Mouse (Mus musculus): Measurements from ENCODE around the gene Tyw3.

The Tyw3 gene

DNA sequence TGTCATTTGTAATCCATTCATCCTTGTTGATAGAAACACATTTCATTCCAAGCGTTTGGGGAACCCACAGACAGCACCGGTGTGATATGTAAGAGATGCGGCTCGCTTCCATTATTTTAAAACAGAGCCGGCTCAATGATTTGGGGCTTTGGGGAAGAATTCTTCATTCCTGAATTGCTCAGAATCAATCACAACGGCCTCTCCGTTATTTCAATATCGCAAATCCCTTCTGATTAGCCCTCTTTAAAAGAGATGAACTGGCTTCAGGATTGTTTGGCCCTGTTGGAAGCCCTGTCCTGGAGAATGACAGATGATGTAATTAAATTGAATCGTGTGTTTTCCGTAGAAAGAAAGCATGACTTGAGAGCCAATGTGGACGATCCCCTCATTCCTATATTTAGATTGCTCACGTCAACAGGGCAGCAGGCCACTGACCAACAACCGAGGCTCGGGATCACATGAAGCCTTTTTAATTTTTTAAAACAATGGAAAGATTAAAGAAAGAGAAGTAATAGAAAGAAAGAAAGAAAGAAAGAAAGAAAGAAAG is 26.8 kb downstream of the Tyw3 start:
- DNase-seq (ENCODE audit: extremely low read depth, insufficient read length, low spot score): no peak

DNA sequence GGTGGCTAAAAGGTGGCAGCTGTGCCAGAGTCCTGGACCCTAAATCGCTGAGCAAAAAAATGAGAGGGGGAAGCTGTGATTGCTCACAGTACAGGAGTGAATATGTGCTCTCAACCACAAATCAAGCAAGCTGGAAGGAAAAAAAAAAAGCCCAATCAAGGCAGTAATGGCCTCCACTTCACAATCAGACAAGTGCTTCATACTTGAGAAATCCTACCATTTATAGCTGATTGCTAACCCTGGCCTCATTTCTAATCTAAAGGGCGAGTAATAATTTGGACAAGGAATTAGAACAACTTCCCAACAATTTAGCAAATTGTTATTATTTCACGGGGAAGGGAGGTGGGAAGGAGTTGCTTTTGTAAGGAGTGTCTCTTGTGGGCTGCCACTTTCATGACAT is 31.5 kb downstream of the Tyw3 start:
- no peak for DNase-seq (ENCODE audit: extremely low read depth, insufficient read length, low spot score)

DNA sequence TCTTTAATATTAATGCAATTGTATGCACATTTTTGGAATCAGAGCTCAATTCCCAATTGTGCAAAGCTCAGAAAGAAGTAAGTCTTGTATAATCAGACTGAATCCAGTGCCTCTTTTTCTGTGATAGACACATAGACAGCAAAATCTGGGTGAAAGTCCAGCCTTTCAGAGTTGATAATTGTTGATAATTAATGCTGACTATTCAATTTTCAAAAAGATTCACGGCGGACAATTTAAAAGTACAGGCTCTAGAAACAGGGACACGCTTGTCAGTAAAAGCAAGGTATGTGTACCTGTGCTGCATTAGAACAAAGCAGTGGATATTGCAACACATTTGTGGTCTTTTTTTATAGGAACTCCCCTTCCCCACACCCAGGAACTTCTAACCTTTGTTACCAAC is 34.7 kb downstream of the Tyw3 start:
- no peak for DNase-seq (ENCODE audit: extremely low read depth, insufficient read length, low spot score)

DNA sequence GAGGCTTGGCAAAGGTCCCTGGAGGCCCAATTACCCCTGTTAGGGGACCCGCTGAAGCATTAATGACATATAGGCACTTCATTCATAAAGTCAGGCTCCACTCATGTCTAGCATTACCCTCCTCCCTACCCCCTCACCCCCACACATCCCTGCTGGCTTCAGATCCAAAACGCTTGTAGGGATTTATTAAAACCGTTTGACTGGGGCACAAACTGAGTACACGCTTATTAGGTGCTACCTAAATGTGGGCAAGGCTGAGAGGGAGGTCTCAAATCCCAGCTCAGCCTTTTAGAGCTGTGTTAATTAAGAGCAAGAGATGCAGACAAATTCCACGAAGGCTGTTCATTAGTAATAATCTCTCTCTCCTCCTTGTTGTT is 45.9 kb downstream of the Tyw3 start:
- DNase-seq (ENCODE audit: extremely low read depth, insufficient read length, low spot score): no peak

DNA sequence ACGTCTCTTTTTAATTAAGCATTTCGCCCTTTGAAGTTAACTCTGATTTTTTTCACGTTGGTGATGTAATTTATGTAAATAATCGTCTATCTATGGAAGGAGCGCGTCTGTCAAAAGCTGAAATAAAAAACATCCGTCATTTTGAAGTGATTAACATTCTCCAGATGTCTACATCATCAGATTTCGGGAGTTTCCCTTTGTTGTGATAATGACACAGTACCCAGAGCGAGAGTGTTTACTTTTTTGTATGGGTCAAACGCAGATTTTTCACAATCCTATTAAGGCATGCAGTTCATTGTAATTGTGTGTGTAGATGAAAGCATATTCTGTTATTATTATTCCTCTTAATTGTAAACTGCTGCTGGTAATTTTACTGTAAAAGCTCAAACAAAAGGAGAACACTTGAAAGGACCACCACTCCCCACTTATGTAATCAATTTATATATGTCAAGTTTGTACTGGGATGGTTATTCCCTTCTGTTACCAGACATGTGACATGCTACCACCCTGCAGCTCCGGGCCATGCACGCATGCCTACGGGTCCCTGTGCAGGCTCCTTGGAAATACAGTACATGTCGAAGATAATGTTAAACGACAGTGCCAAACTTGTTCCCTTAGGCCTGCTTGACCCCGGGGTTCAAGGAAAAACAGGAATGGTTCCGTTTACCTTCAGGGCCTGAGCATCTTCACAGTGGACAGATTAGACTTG is 46.4 kb downstream of the Tyw3 start:
- no peak for DNase-seq (ENCODE audit: extremely low read depth, insufficient read length, low spot score)

DNA sequence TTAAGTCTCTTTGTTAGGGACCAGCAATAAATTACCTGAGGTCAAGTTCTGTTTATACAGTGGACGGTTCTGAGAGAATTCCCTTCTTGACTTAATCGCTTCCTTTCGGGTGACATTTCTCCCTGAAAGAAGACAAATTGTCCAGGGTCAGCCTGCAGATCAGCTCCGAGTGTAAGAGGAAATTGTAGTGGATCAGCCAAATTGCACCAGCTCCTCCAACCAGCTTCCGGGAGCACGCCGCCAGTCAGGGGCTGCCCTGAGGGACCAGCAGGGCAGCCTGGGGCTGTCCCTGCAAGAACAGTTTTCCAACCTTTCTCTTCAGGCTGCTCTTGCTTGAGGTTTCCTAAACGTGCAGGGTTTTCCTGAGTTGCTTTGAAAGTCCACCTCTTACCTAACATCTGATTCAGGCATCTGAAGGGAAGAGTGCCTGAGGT is 48.0 kb downstream of the Tyw3 start:
- no peak for DNase-seq (ENCODE audit: extremely low read depth, insufficient read length, low spot score)

DNA sequence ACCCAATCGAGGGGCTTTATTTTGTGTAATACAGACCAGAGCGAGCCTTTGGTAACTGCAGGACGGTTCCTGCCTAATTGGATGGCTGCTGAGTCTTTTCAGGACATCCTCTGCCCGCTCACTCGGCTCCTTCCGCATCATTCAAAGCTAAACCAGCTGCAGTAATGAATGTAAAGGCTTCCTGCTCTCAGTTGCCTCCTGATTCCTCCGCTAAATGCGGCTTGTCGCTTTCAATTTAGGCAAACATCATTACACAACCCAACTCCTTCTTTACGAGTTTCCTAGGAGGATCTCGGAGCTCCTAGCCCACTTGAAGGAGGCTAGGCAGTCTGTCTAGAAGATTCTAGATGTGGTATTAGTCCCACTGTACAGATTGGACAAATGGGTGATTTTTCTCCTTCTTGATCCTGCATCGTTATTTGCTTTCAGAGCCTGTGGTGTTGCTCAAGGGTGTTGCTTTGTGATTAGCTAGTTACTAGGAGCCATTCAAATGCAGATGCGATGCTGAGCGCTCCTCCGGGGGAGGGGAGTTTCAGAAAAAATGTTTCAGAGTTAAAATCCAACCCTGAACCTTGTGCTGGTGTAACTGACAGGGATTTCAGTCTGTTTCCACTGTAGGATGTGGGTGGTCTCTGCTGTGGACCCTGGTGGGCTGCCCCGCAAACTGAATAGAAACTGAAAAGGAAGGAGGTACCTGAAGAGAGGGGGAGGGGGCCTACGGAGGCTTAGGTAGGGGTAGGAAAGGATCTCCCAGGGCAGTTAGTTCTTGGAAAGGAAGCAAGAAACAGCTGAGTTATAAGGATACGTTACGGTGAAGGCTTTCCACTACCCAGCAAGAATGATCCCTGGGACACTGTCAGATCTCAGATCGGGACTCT is 49.1 kb downstream of the Tyw3 start:
- DNase-seq (ENCODE audit: extremely low read depth, insufficient read length, low spot score): no peak

DNA sequence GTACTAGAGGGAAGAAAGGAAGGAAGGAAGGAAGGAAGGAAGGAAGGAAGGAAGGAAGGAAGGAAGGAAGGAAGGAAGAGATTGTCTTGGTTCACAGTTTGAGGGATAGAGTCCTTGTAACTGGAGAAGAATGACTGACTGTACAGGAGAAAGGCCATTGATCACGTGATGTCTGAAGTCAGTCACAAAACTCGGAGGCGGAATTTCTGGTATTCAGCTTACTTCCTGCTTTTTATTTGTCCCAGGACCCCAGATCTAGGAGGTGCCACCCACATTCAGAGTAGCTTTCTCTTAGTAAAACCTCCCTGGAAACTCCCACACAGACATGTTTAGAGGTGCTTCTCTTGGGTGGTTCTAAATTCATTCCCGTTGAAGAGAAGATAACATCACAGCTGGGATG is 50.7 kb downstream of the Tyw3 start:
- DNase-seq (ENCODE audit: extremely low read depth, insufficient read length, low spot score): no peak

DNA sequence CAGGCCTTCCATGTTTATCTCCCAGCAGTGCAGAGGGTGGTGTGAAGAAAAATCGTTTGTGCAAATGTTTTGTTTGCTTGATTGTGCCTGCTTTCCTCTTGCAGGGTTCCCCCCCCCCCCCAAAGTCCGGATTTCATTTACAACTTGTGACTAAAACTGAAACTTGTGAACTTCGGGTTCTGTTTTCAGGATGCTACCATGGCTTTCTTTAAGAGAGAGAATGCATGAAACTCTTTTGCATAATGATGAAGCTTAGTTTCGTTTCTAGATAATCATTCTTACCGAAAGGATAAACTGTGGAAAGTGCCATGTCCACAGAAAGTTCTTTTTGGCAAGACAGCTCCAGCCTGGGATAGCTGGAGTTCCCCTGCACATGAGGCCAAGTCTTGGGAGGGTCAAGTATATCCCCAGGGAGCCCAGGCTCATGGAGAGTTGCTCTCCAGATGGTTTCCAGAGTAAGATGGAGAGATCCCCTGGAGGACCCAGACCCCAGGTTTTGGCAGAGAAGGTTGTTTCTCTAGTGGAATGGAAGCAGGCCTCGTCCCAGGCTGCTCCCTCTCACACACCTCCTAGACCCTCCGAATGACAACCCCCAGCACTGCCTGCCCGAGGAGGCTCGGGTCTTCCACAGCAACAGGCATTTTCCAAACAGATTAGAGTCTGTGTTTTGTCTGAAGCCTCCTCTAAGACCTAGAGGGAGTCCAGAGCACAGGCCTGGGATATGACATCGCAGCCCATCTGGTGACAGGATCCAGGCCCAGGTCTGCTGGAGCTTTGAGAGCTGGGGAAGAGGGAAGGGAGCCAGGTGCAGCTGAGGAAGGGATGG is 56.6 kb downstream of the Tyw3 start:
- peak; percentile 12 for DNase-seq (ENCODE audit: extremely low read depth, insufficient read length, low spot score)

DNA sequence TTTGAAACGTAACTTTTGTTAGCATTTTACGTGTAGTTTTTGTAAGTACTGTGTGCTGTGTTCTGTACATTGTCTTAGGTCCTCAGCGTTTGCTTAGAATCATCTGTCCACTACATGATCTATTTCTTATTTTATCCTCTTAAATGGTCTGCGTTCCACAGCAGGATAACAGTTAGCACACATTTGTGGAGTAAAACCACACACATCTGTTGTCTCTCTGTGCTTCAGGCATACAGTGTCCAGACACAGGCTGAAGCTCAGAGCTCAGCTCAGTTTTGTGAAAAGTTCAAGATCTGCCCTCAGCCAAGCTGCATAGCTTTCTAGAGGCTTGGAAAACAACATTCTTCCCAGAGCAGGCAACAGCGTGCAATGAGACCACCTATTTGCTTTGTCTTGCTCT is 60.8 kb downstream of the Tyw3 start:
- no peak for DNase-seq (ENCODE audit: extremely low read depth, insufficient read length, low spot score)

DNA sequence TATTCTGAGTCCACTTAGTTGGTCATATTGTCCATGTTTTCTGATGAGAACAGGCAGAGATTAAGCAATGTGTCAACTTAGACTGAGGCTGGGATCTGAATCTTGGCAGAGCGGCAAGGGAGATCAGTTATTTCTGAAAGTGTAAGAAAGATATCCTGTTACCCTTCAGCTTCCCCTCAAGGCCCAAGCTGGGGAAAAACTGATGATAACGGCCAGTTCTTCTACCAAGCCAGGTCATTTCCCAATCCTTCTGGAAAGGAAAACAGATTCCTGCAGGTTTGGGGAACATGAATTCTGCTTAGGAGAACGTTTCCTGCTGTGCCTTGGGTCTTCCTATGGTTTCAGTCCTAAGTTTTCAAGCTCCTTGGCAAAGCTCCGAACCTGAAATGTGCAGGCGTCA is 63.7 kb downstream of the Tyw3 start:
- no peak for DNase-seq (ENCODE audit: extremely low read depth, insufficient read length, low spot score)

DNA sequence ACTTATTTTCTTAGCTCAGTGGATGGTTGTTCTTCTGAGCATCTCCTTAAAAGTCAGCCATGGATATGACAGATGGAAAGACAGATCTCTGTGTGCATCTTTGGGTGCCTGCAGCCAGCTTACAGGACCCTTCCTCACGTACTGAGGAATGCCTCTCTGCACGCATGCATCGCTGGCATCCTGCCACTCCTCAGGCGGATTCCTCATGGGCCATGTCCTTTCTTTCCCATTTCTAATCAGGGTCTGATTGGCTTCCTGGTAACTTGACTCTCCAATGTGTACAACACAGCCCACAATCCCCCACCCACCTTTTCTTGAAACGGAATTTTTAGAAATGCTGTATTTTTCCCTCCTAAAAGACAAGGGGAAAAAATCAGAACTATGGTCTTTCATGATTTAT is 67.9 kb downstream of the Tyw3 start:
- no peak for DNase-seq (ENCODE audit: extremely low read depth, insufficient read length, low spot score)

DNA sequence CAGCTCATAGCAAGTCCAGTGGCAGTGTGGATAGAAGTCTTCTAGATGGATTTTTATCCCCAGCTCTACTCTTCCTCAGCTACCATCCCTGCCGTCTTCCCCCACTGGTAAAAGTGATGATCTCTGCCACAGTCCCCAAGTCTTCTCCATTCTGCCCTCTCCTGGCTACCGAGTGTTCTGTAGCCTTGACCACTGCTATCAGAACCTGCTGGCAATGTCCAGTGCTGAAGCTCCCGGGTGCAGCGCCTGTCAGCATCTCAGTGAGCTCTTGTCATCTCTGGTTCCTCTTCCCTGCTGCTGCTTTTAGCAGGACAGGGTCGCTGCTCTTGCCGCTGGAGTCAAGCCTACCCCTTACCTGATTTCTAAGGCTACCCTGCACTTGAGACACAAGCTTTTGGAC is 70.3 kb downstream of the Tyw3 start:
- no peak for DNase-seq (ENCODE audit: extremely low read depth, insufficient read length, low spot score)

Measured in 3134 (cell line).